Mouse (Mus musculus) heart, postnatal 0 days (tissue): ENCODE data around the gene Tgfbr2.

Experiments
- CTCF ChIP-seq: IDR thresholded peaks from 2 replicates; pipeline ENCODE4 v1.5.1; 2016; ENCODE audit warnings: antibody characterized with exemption, control low read depth, low read depth
- EP300 ChIP-seq: IDR thresholded peaks from 2 replicates; pipeline ENCODE4 v1.6.1; 2016; ENCODE audit warnings: antibody characterized with exemption, low read depth

DNA sequence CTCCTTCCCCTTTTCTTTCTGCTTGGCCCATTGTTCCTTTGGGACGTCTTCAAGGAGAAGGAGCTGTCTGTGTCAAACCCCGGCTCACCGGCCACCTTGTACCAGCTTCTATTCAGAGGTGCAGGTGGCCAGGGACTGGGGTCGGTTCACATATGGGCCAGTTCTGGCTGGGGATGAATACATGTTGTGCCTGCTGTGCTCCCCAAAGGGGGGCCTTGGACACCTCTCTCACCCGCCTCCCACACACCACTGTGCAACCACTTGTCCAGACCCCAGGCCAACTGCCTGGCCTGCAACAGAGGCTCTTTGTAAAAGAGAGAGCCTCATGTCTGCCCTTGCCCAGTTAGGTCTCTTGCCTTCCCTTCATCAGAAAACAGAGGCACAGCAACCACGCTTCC lies 75.6 kb downstream of the Tgfbr2 start:
- TF ChIP-seq CTCF (no peak), EP300 (no peak)
